Mouse (Mus musculus) intestine, embryonic 16.5 days (tissue): Measurements from ENCODE around the gene Il17rd. TPM values are rescaled to one million over a fixed set of nuclear protein-coding genes. Genes with fewer than 3 reads are reported as not detected.

Experiments
- ATAC-seq: fragments of 200-750 bp; cut with Nextera tagmentation; 2 replicates; pipeline ENCODE4 v1.8.0; 2017; ENCODE audit warnings: moderate TSS enrichment, moderate library complexity
- H3K27ac ChIP-seq: fragments of 300-500 bp; sonication (generic); 2 replicates; pipeline ENCODE4 v1.5.1; 2014; ENCODE audit warnings: mild to moderate bottlenecking, low read length
- H3K27me3 ChIP-seq: fragments of 300-500 bp; sonication (generic); replicated peaks from 2 replicates; pipeline ENCODE4 v1.6.1; 2014; ENCODE audit warnings: low read length, control low read depth, mixed read lengths; ENCODE audit not compliant: control insufficient read depth, insufficient read depth
- H3K36me3 ChIP-seq: fragments of 300-500 bp; sonication (generic); 2 replicates; pipeline ENCODE4 v1.6.1; 2014; ENCODE audit warnings: low read length, control low read depth; ENCODE audit not compliant: control insufficient read depth, insufficient read depth
- H3K4me1 ChIP-seq: fragments of 300-500 bp; sonication (generic); 2 replicates; pipeline ENCODE4 v1.6.1; 2014; ENCODE audit warnings: low read length, control low read depth, mixed read lengths; ENCODE audit not compliant: control insufficient read depth, insufficient read depth
- H3K4me2 ChIP-seq: fragments of 300-500 bp; sonication (generic); 2 replicates; pipeline ENCODE4 v1.6.1; 2014; ENCODE audit warnings: low read depth, low read length, control low read depth
- H3K4me3 ChIP-seq: fragments of 300-500 bp; sonication (generic); 2 replicates; pipeline ENCODE4 v1.5.1; 2014; ENCODE audit warnings: mild to moderate bottlenecking, low read length
- H3K9ac ChIP-seq: fragments of 300-500 bp; sonication (generic); 2 replicates; pipeline ENCODE4 v1.6.1; 2014; ENCODE audit warnings: low read depth, low read length
- H3K9me3 ChIP-seq: fragments of 300-500 bp; sonication (generic); 2 replicates; pipeline ENCODE4 v1.6.1; 2016; ENCODE audit warnings: low read length, control low read depth; ENCODE audit not compliant: control insufficient read depth
- WGBS: fragments of 180-500 bp; shearing (Covaris S2); extraction: QIAGEN DNeasy Blood & Tissue Kit; methylation state at CpG from one replicate; pipeline ENCODE4 v1.1.7; 2014; 5-methylcytosine and 5-hydroxymethylcytosine counted together
- polyA plus RNA-seq: library from polyadenylated mRNA; unstranded; fragments of >200 nt; fragmentation: Nextera tagmentation; extraction: Ambion mirVana; gene quantifications from 2 replicates; pipeline ENCODE4 v1.2.1, GENCODE M21; 2015

Gene Il17rd
- polyA plus RNA-seq: 1.4 and 1.5 TPM in 2 replicates

DNA sequence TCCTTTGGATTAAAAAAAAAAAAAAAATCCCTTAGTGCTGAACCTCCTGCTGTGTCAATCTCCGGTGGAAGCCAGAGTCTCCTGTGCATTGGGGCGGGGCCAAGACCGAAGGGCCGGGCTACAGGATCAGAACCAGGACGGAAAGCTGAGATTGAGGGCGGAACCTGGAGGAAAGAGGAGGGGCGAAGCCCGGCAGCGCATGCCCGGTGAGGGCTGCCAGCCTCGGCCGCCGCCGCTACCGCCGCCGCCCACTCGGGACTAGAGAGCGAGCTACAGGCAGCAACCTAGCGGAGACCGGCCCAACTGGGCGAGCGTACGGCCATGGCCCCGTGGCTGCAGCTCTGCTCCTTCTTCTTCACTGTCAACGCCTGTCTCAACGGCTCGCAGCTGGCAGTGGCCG, at the start of gene Il17rd:
TSS of gene Il17rd (plus strand) at position 159 of the 400 bp plus-strand sequence.
- peak; percentile 95 for ATAC-seq
- peak within 1 kb of the TSS; percentile 96 for H3K4me3 ChIP-seq
- H3K9ac ChIP-seq: peak within 1 kb of the TSS; percentile 85
- H3K9me3 ChIP-seq: no peaks in the 10 kb centered on the region
- H3K4me1 ChIP-seq: peaks cover 14% of the 10 kb centered on the region
- WGBS: under 1% methylated on average over 29 of the region's 29 CpGs
- no peaks in the 10 kb centered on the region for H3K36me3 ChIP-seq
- H3K27ac ChIP-seq: peak within 1 kb of the TSS; percentile 72
- no peaks in the 10 kb centered on the region for H3K27me3 ChIP-seq
- peak within 1 kb of the TSS; percentile 95 for H3K4me2 ChIP-seq

DNA sequence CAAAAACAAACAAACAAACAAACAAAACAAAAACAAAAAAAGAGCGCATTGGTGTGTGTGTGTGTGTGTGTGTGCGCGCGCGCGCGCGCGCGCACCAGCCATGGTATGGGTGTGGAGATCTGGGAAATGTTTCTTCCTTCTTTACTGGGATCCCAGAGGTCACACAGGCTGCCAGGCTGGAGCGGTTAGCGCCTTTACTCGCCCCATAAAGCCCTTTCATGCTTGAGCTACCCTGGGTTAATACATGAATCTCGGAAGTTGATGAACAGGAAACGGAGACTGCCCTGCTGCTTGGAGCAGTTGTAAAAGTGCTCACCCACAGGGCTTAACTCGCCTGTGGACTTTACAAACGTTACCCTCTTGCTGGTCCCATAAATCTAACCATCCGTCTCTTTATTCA, 47.1 kb upstream of the Il17rd start:
- no peak overlapping the region for H3K4me3 ChIP-seq
- H3K9me3 ChIP-seq: no peaks in the 10 kb centered on the region
- no peak overlapping the region for H3K27ac ChIP-seq
- H3K9ac ChIP-seq: no peak overlapping the region
- 70% methylated on average over 18 of the region's 18 CpGs for WGBS
- ATAC-seq: no peak
- no peaks in the 10 kb centered on the region for H3K27me3 ChIP-seq
- no peaks in the 10 kb centered on the region for H3K36me3 ChIP-seq
- peaks cover 4% of the 10 kb centered on the region for H3K4me1 ChIP-seq
- no peak overlapping the region for H3K4me2 ChIP-seq

DNA sequence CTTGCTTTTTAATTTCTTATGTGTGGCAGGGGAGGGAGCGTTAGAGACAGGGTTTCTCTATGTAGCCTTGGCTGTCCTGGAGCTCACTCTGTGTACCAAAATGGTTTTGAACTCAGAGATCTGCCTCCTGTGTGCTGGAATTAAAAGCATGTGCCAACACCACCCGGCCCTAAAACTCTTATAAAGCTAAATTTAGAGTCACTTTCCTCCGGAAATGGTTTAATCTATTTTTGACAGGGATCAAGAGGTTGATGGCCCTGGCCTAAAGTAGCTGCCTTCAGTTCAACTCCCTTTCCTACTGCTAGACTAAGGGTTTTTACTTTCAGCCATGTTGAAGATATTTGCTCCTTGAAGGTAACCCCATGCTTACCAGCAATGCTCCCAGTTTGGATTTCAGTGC, 45.3 kb upstream of the Il17rd start:
- 60% methylated on average over 3 of the region's 3 CpGs for WGBS
- no peaks in the 10 kb centered on the region for H3K27me3 ChIP-seq
- no peak overlapping the region for H3K27ac ChIP-seq
- H3K4me3 ChIP-seq: no peak overlapping the region
- no peaks in the 10 kb centered on the region for H3K9me3 ChIP-seq
- peaks cover 4% of the 10 kb centered on the region for H3K4me1 ChIP-seq
- no peaks in the 10 kb centered on the region for H3K36me3 ChIP-seq
- H3K4me2 ChIP-seq: no peak overlapping the region
- no peak overlapping the region for H3K9ac ChIP-seq
- no peak for ATAC-seq

DNA sequence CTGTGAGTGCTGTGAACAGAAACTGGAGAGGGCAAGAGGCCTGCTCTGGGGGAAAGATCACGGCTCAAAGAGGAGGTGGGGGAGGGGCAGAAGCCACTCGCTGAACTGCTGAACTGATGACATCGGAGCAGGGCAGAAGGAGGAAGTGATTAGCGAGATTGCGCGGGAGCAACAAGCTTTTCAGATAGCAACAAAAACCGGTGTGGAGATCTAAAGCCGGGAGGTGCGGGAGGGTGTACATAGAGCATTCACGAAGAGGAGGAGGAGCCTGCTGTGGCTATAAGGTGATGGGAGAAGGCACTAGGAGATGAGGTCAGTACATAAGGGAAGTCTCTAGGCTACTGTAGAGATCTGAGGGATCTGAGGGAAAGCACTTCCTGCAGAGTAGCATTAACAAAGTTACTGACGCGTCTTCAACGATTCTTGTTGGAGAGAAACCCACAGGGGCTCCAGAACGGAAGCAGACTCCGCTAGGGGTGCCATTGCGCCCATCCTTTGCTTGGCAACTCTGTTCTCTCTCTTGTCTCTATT, 44.5 kb upstream of the Il17rd start, which contains the start of gene Hesx1:
TSS of gene Hesx1 (plus strand) at position 206 of the 531 bp plus-strand sequence.
- 4% methylated on average over 16 of the region's 16 CpGs for WGBS
- peak within 1 kb of the TSS; percentile 36 for H3K9ac ChIP-seq
- ATAC-seq: peak; percentile 93

DNA sequence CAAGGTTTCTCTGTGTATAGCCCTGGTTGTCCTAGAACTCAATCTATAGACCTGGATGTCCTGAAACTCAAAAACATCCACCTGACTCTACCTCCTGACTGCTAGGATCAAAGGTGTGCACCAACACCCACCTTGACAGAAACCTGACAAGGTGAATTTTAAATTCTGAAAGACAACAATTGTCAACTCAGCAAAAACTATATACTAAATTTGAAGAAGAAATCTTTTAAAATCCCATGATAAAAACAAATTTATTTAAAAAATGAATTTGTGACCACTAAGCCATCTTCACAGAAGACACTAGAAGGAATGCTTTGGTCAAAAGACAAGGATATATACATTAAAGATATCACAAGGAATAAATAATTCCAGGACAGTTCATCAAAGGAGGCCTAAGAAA, 42.5 kb upstream of the Il17rd start:
- no peak overlapping the region for H3K27ac ChIP-seq
- H3K9me3 ChIP-seq: no peaks in the 10 kb centered on the region
- H3K9ac ChIP-seq: no peak overlapping the region
- no peak overlapping the region for H3K4me2 ChIP-seq
- no peak for ATAC-seq
- no peaks in the 10 kb centered on the region for H3K36me3 ChIP-seq
- peaks cover 4% of the 10 kb centered on the region for H3K4me1 ChIP-seq
- no peaks in the 10 kb centered on the region for H3K27me3 ChIP-seq
- no peak overlapping the region for H3K4me3 ChIP-seq

More for the DNA sequence above, 44.5 kb upstream of the Il17rd start, which contains the start of gene Hesx1:
- Histone ChIP-seq H3K4me3 (peak within 1 kb of the TSS; percentile 31), H3K9me3 (no peaks in the 10 kb centered on the region), H3K4me1 (peaks cover 4% of the 10 kb centered on the region), H3K36me3 (no peaks in the 10 kb centered on the region), H3K27ac (peak within 1 kb of the TSS; percentile 30; the same call in 1 of the 2 replicates), H3K4me2 (peak within 1 kb of the TSS; percentile 70), H3K27me3 (no peaks in the 10 kb centered on the region)

DNA sequence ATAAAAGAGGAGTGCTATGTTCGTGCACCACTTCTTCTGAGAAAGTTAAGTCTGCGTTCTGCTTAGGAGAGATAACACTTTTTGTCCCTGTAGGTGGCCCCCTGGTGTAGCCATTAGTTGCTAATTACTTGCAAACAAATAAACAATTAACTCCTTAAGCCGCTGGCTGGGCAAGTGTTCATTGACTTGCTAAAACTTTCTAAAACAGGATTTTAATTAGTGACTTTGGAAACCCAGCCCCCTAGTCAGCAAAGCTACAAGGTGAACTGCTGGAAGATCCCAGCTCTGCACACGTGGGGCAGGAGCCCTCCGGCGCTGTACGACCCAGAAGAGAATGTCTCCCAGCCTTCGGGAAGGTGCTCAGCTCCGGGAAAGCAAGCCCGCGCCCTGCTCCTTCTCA, 38.4 kb upstream of the Il17rd start:
- Histone ChIP-seq H3K27ac (no peak overlapping the region), H3K4me2 (no peak overlapping the region), H3K9me3 (no peaks in the 10 kb centered on the region), H3K9ac (no peak overlapping the region), H3K27me3 (no peaks in the 10 kb centered on the region), H3K36me3 (no peaks in the 10 kb centered on the region), H3K4me3 (no peak overlapping the region), H3K4me1 (no peaks in the 10 kb centered on the region)
- WGBS: 8% methylated on average over 11 of the region's 11 CpGs
- no peak for ATAC-seq

DNA sequence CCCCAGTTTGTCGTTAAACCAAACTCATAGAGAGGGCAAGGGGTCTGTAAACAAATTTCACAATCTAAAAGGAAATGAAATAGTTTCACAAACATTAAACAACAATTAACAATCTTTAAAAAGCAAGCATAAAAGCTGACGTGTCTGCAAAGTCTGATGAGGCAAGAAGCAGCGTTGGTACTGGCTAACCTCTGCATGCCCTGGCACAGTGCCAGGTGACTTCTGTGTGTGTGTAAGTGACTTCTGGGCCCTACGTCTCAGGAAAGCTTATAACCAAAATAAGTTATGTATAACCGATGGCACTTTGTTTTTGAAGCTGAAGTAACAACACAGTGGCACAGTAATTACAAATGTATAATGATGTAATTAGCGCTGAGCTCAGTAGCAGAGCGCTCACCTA, 33.8 kb upstream of the Il17rd start:
- Histone ChIP-seq H3K4me2 (no peak overlapping the region), H3K9ac (no peak overlapping the region), H3K27me3 (no peaks in the 10 kb centered on the region), H3K4me1 (no peaks in the 10 kb centered on the region), H3K9me3 (no peaks in the 10 kb centered on the region), H3K36me3 (no peaks in the 10 kb centered on the region), H3K27ac (no peak overlapping the region), H3K4me3 (no peak overlapping the region)
- no peak for ATAC-seq
- WGBS: 64% methylated on average over 7 of the region's 7 CpGs

DNA sequence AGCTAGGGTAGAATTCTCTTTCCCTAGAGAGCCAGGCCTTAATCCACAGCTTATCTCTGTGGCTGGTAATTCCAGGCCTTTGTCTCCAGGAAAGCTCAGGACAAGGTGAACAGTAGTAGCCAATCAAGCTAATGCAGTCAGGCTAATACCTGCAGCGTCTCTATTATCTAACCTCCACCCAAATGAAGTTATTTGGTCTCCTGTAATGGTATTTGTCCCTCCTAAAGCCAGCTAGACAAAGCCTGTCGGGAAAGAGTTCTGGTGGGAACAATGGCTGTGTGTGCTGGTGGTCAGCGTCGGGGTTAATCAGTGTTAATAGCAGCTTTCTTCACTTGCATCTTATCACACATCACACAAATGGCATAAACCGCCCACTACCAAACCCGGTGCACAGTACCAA, 32.8 kb upstream of the Il17rd start:
- Histone ChIP-seq H3K4me2 (no peak overlapping the region), H3K4me1 (no peaks in the 10 kb centered on the region), H3K9ac (no peak overlapping the region), H3K27me3 (no peaks in the 10 kb centered on the region), H3K9me3 (no peaks in the 10 kb centered on the region), H3K36me3 (no peaks in the 10 kb centered on the region), H3K27ac (no peak overlapping the region), H3K4me3 (no peak overlapping the region)
- no peak for ATAC-seq
- 42% methylated on average over 6 of the region's 6 CpGs for WGBS

DNA sequence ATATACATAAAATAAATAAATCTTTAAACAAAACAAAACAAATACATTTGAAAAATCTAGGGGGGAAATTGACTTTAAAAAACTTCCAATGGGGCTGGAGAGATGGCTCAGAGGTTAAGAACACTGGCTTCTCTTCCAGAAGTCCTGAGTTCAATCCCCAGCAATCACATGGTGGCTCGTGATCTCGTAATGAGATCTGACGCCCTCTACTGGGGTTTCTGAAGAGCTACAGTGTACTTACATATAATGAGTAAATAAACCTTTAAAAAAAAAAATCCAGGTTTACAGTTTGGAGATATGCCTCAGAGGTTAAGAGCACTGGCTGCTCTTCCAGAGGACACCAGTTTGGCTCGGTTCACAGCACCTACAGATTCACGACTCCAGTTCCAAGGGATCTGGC, 27.2 kb upstream of the Il17rd start:
- H3K4me2 ChIP-seq: no peak overlapping the region
- H3K36me3 ChIP-seq: no peaks in the 10 kb centered on the region
- H3K27ac ChIP-seq: no peak overlapping the region
- H3K9me3 ChIP-seq: no peaks in the 10 kb centered on the region
- 74% methylated on average over 5 of the region's 5 CpGs for WGBS
- H3K4me1 ChIP-seq: no peaks in the 10 kb centered on the region
- no peak for ATAC-seq
- H3K9ac ChIP-seq: no peak overlapping the region
- H3K4me3 ChIP-seq: no peak overlapping the region
- H3K27me3 ChIP-seq: no peaks in the 10 kb centered on the region

DNA sequence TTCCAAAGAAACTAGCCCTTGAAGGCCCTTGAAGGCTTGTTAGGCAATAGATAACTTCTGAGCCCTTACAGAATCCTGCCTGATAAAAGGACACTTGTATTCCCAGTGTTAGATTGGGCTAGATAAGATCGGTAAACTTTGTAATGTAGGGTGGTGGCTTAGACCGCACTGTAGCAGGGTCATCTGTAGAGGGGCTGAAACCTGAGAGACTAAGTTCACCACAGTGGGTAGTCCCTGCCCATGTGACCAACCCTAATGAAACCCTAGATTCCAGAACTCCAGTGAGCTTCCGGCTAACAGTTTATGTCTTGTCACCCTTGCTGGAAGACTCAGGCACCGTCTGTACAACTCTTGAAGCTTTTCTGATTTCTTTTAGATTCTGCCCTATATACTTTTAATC, 25.1 kb upstream of the Il17rd start:
- Histone ChIP-seq H3K9me3 (no peaks in the 10 kb centered on the region), H3K4me1 (no peaks in the 10 kb centered on the region), H3K36me3 (no peaks in the 10 kb centered on the region), H3K27me3 (no peaks in the 10 kb centered on the region), H3K4me3 (no peak overlapping the region), H3K27ac (no peak overlapping the region), H3K9ac (no peak overlapping the region), H3K4me2 (no peak overlapping the region)
- 45% methylated on average over 4 of the region's 4 CpGs for WGBS
- no peak for ATAC-seq
